Mouse (Mus musculus): ENCODE results near the gene Gper1. TPM values are rescaled to one million over a fixed set of nuclear protein-coding genes. Genes with fewer than 3 reads are reported as not detected.

The Gper1 gene
- polyA plus RNA-seq, 1 experiment from 2014 or later: 2.9 TPM

GRCm38 (mm10) chr5:139433842-139434568 lies 11.1 kb downstream of the Gper1 start:
- Histone ChIP-seq H3K4me2 (ENCODE audit: low read depth, low read length) (no peak overlapping the region), H3K4me1 (ENCODE audit: control insufficient read depth, insufficient read depth, low read length) (peaks cover 13% of the 10 kb centered on the region; the same call in 1 of the 2 replicates), H3K27me3 (ENCODE audit: control insufficient read depth, insufficient read depth, low read length) (no peaks in the 10 kb centered on the region), H3K4me3 (replicated peaks; ENCODE audit: low read length) (no peak overlapping the region), H3K27ac (ENCODE audit: low read length) (no peak overlapping the region), H3K36me3 (ENCODE audit: control insufficient read depth, insufficient read depth, low read length) (no peaks in the 10 kb centered on the region), H3K9ac (ENCODE audit: low read length) (no peak overlapping the region), H3K9me3 (replicated peaks; ENCODE audit: control insufficient read depth, low read length) (no peaks in the 10 kb centered on the region)
- WGBS: 71% methylated on average over 9 of the region's 9 CpGs
- no peak for ATAC-seq (ENCODE audit: insufficient read depth, low FRiP score)

- Histone ChIP-seq H3K27me3 (ENCODE audit: control insufficient read depth, insufficient read depth, low read length) (no peaks in the 10 kb centered on the region), H3K4me1 (ENCODE audit: control insufficient read depth, insufficient read depth, low read length) (peaks cover 7% of the 10 kb centered on the region; the same call in 1 of the 2 replicates), H3K4me3 (replicated peaks; ENCODE audit: low read length) (no peak overlapping the region), H3K36me3 (ENCODE audit: control insufficient read depth, insufficient read depth, low read length) (no peaks in the 10 kb centered on the region), H3K27ac (ENCODE audit: low read length) (no peak overlapping the region), H3K4me2 (ENCODE audit: low read depth, low read length) (no peak overlapping the region), H3K9ac (ENCODE audit: low read length) (no peak overlapping the region), H3K9me3 (replicated peaks; ENCODE audit: control insufficient read depth, low read length) (no peaks in the 10 kb centered on the region)
- no peak for ATAC-seq (ENCODE audit: insufficient read depth, low FRiP score)
- WGBS: 41% methylated on average over 8 of the region's 8 CpGs
Measured at GRCm38 (mm10) chr5:139434940-139435339, 12.0 kb downstream of the Gper1 start.

- Histone ChIP-seq H3K4me1 (ENCODE audit: control insufficient read depth, insufficient read depth, low read length) (peaks cover 10% of the 10 kb centered on the region), H3K4me2 (ENCODE audit: low read depth, low read length) (no peak overlapping the region), H3K4me3 (replicated peaks; ENCODE audit: low read length) (no peak overlapping the region), H3K9me3 (replicated peaks; ENCODE audit: control insufficient read depth, low read length) (no peaks in the 10 kb centered on the region), H3K9ac (ENCODE audit: low read length) (no peak overlapping the region), H3K36me3 (ENCODE audit: control insufficient read depth, insufficient read depth, low read length) (no peaks in the 10 kb centered on the region), H3K27ac (ENCODE audit: low read length) (no peak overlapping the region), H3K27me3 (ENCODE audit: control insufficient read depth, insufficient read depth, low read length) (no peaks in the 10 kb centered on the region)
- WGBS: 88% methylated on average over 4 of the region's 4 CpGs
- ATAC-seq (ENCODE audit: insufficient read depth, low FRiP score): no peak
Measured at GRCm38 (mm10) chr5:139437769-139438168, 14.8 kb downstream of the Gper1 start.

- 83% methylated on average over 12 of the region's 12 CpGs for WGBS
- no peak overlapping the region for H3K4me3 ChIP-seq (replicated peaks; ENCODE audit: low read length)
- no peak overlapping the region for H3K9ac ChIP-seq (ENCODE audit: low read length)
- no peaks in the 10 kb centered on the region for H3K36me3 ChIP-seq (ENCODE audit: control insufficient read depth, insufficient read depth, low read length)
- H3K27me3 ChIP-seq (ENCODE audit: control insufficient read depth, insufficient read depth, low read length): no peaks in the 10 kb centered on the region
- H3K9me3 ChIP-seq (replicated peaks; ENCODE audit: control insufficient read depth, low read length): no peaks in the 10 kb centered on the region
- peaks cover 16% of the 10 kb centered on the region for H3K4me1 ChIP-seq (ENCODE audit: control insufficient read depth, insufficient read depth, low read length)
- H3K27ac ChIP-seq (ENCODE audit: low read length): no peak overlapping the region
- ATAC-seq (ENCODE audit: insufficient read depth, low FRiP score): no peak
- no peak overlapping the region for H3K4me2 ChIP-seq (ENCODE audit: low read depth, low read length)
Measured at GRCm38 (mm10) chr5:139438440-139438839, 15.5 kb downstream of the Gper1 start.

GRCm38 (mm10) chr5:139440451-139440850 lies 17.5 kb downstream of the Gper1 start:
- H3K36me3 ChIP-seq (ENCODE audit: control insufficient read depth, insufficient read depth, low read length): no peaks in the 10 kb centered on the region
- no peaks in the 10 kb centered on the region for H3K9me3 ChIP-seq (replicated peaks; ENCODE audit: control insufficient read depth, low read length)
- no peak overlapping the region for H3K27ac ChIP-seq (ENCODE audit: low read length)
- H3K27me3 ChIP-seq (ENCODE audit: control insufficient read depth, insufficient read depth, low read length): no peaks in the 10 kb centered on the region
- 83% methylated on average over 5 of the region's 5 CpGs for WGBS
- no peak overlapping the region for H3K4me2 ChIP-seq (ENCODE audit: low read depth, low read length)
- ATAC-seq (ENCODE audit: insufficient read depth, low FRiP score): no peak
- no peak overlapping the region for H3K4me3 ChIP-seq (replicated peaks; ENCODE audit: low read length)
- no peak overlapping the region for H3K9ac ChIP-seq (ENCODE audit: low read length)
- H3K4me1 ChIP-seq (ENCODE audit: control insufficient read depth, insufficient read depth, low read length): peaks cover 20% of the 10 kb centered on the region

GRCm38 (mm10) chr5:139440926-139441725 lies 18.2 kb downstream of the Gper1 start:
- no peaks in the 10 kb centered on the region for H3K36me3 ChIP-seq (ENCODE audit: control insufficient read depth, insufficient read depth, low read length)
- no peaks in the 10 kb centered on the region for H3K27me3 ChIP-seq (ENCODE audit: control insufficient read depth, insufficient read depth, low read length)
- no peaks in the 10 kb centered on the region for H3K9me3 ChIP-seq (replicated peaks; ENCODE audit: control insufficient read depth, low read length)
- H3K27ac ChIP-seq (ENCODE audit: low read length): no peak overlapping the region
- H3K4me1 ChIP-seq (ENCODE audit: control insufficient read depth, insufficient read depth, low read length): peaks cover 20% of the 10 kb centered on the region
- ATAC-seq (ENCODE audit: insufficient read depth, low FRiP score): no peak
- H3K4me3 ChIP-seq (replicated peaks; ENCODE audit: low read length): no peak overlapping the region
- H3K9ac ChIP-seq (ENCODE audit: low read length): no peak overlapping the region
- H3K4me2 ChIP-seq (ENCODE audit: low read depth, low read length): no peak overlapping the region
- 92% methylated on average over 11 of the region's 11 CpGs for WGBS

GRCm38 (mm10) chr5:139441726-139442018 lies 18.7 kb downstream of the Gper1 start:
- ATAC-seq (ENCODE audit: insufficient read depth, low FRiP score): no peak
- H3K27ac ChIP-seq (ENCODE audit: low read length): no peak overlapping the region
- H3K9me3 ChIP-seq (replicated peaks; ENCODE audit: control insufficient read depth, low read length): no peaks in the 10 kb centered on the region
- H3K9ac ChIP-seq (ENCODE audit: low read length): no peak overlapping the region
- peaks cover 20% of the 10 kb centered on the region for H3K4me1 ChIP-seq (ENCODE audit: control insufficient read depth, insufficient read depth, low read length)
- no peaks in the 10 kb centered on the region for H3K27me3 ChIP-seq (ENCODE audit: control insufficient read depth, insufficient read depth, low read length)
- no peaks in the 10 kb centered on the region for H3K36me3 ChIP-seq (ENCODE audit: control insufficient read depth, insufficient read depth, low read length)
- H3K4me3 ChIP-seq (replicated peaks; ENCODE audit: low read length): no peak overlapping the region
- no peak overlapping the region for H3K4me2 ChIP-seq (ENCODE audit: low read depth, low read length)
- 90% methylated on average over 2 of the region's 2 CpGs for WGBS

GRCm38 (mm10) chr5:139442428-139442827 lies 19.5 kb downstream of the Gper1 start:
- Histone ChIP-seq H3K27ac (ENCODE audit: low read length) (no peak overlapping the region; the same call in 1 of the 2 replicates), H3K36me3 (ENCODE audit: control insufficient read depth, insufficient read depth, low read length) (no peaks in the 10 kb centered on the region), H3K4me1 (ENCODE audit: control insufficient read depth, insufficient read depth, low read length) (peaks cover 20% of the 10 kb centered on the region), H3K4me2 (ENCODE audit: low read depth, low read length) (no peak overlapping the region), H3K27me3 (ENCODE audit: control insufficient read depth, insufficient read depth, low read length) (no peaks in the 10 kb centered on the region), H3K9ac (ENCODE audit: low read length) (peak overlapping the region; percentile 46; the same call in 1 of the 2 replicates), H3K9me3 (replicated peaks; ENCODE audit: control insufficient read depth, low read length) (no peaks in the 10 kb centered on the region), H3K4me3 (replicated peaks; ENCODE audit: low read length) (no peak overlapping the region)
- WGBS: 69% methylated on average over 12 of the region's 12 CpGs
- ATAC-seq (ENCODE audit: insufficient read depth, low FRiP score): no peak

- H3K36me3 ChIP-seq (ENCODE audit: control insufficient read depth, insufficient read depth, low read length): no peaks in the 10 kb centered on the region
- no peak overlapping the region for H3K4me3 ChIP-seq (replicated peaks; ENCODE audit: low read length)
- 58% methylated on average over 4 of the region's 4 CpGs for WGBS
- no peaks in the 10 kb centered on the region for H3K27me3 ChIP-seq (ENCODE audit: control insufficient read depth, insufficient read depth, low read length)
- H3K4me1 ChIP-seq (ENCODE audit: control insufficient read depth, insufficient read depth, low read length): peaks cover 20% of the 10 kb centered on the region
- H3K27ac ChIP-seq (ENCODE audit: low read length): no peak overlapping the region; the same call in 1 of the 2 replicates
- no peaks in the 10 kb centered on the region for H3K9me3 ChIP-seq (replicated peaks; ENCODE audit: control insufficient read depth, low read length)
- no peak overlapping the region for H3K4me2 ChIP-seq (ENCODE audit: low read depth, low read length)
- no peak overlapping the region for H3K9ac ChIP-seq (ENCODE audit: low read length)
- ATAC-seq (ENCODE audit: insufficient read depth, low FRiP score): no peak
Measured at GRCm38 (mm10) chr5:139442962-139443361, 20.0 kb downstream of the Gper1 start.

Data from stomach, embryonic 16.5 days (tissue).